Comparison of ENCODE assay signal across 8 mouse cellular contexts in the genomic region with DNA sequence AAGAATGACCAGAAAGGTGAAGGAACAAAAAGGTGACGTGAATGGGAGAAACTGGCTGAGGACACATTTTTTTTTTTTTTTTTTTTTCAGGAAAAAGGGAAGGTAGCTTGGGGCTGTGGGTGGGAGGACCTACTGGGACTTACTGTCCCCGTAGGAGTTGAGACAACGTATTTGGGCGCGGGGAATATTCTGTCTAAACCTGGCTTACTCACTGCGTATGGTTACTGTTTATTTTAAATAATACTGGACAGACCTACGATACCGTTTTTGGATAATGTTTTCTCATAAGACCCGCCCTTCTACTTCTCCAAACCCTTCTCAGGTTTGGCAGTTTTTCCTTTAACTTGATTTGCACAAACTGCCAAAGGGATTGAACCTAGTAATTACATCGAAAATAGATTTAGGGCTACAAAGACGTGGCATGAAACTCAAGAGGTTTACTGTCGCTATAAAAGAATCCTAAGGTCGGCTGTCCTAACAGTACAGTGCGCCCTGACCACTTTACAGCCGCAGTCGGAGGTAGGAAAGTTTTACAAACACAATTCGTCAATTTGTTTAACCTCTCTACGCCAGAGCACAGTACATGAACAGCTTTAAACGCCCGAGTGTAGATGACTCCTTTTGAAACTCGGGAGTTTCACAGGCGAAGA. TPM values are rescaled to one million over a fixed set of nuclear protein-coding genes. Genes with fewer than 3 reads are reported as not detected.
DNase-seq lines count a peak whose midpoint lies in the region; ATAC-seq and TF ChIP-seq lines count a peak whose summit lies in the region.

No protein-coding gene starts in this region.

- no peaks in the 10 kb centered on the region for H3K27me3 ChIP-seq in G1E (ENCODE audit: insufficient read depth, low read length)
- H3K27me3 ChIP-seq in heart, postnatal 0 days (ENCODE audit: control insufficient read depth, insufficient read depth, low read length): no peaks in the 10 kb centered on the region

- peaks cover 52% of the 10 kb centered on the region for H3K4me1 ChIP-seq in G1E (ENCODE audit: insufficient read depth, low read depth, low read length)
- peaks cover 18% of the 10 kb centered on the region; the same call in 1 of the 2 replicates for H3K4me1 ChIP-seq in heart, postnatal 0 days (ENCODE audit: control insufficient read depth, insufficient read depth)

- peak overlapping the region; percentile 94 for H3K27ac ChIP-seq in heart, postnatal 0 days (ENCODE audit: low read depth)
- peak overlapping the region; percentile 36; the same call in 1 of the 2 replicates for H3K27ac ChIP-seq in macrophage

- H3K4me2 ChIP-seq in heart, postnatal 0 days (ENCODE audit: low read depth, low read length): peak overlapping the region; percentile 76

- intact Hi-C loops in heart, postnatal 10 days (cut with DNase I): loop anchor here (2.0 kb wide), 1 partner anchor 116 kb away; the partner anchor contains the start of gene Mtmr12

- WGBS in heart, postnatal 0 days: 2% methylated on average over 22 of the region's 22 CpGs
- 3% methylated on average over 22 of the region's 22 CpGs for WGBS in macrophage (ENCODE audit: missing documents)

- H3K79me2 ChIP-seq in macrophage (ENCODE audit: inconsistent target): peaks cover 38% of the 10 kb centered on the region

- H3K4me3 ChIP-seq in G1E (ENCODE audit: low read depth, low read length): peak overlapping the region; percentile 99
- peak overlapping the region; percentile 90 for H3K4me3 ChIP-seq in heart, postnatal 0 days (ENCODE audit: low read depth, low read length)
- peak overlapping the region; percentile 69 for H3K4me3 ChIP-seq in macrophage (ENCODE audit: inconsistent target)

- no peak for ATAC-seq in G1E (ENCODE audit: extremely low read depth, insufficient number of reproducible peaks, low FRiP score, poor library complexity, severe bottlenecking)
- ATAC-seq in heart, postnatal 0 days (ENCODE audit: insufficient read depth, low read depth): peak; percentile 33

- no peak for TF ChIP-seq CTCF in G1E (IDR thresholded peaks at IDR 0.05; ENCODE audit: low read depth, low read length)
- TF ChIP-seq CTCF in heart, postnatal 0 days (IDR thresholded peaks at IDR 0.05; ENCODE audit: low read depth): no peak

- peak; percentile 72 for DNase-seq in heart, adult 11 months
- DNase-seq in heart, postnatal 10 days: no peak
- DNase-seq in G1E (ENCODE audit: low spot score): no peak
- DNase-seq in heart, postnatal 0 days (ENCODE audit: low spot score): peak; percentile 20
- no peak for DNase-seq in ovary, postnatal 10 days (ENCODE audit: low spot score)
- DNase-seq in B cell, adult 2 months: no peak
- DNase-seq in lung, postnatal 4 days: no peak

- H3K9me3 ChIP-seq in G1E (replicated peaks): no peaks in the 10 kb centered on the region
- no peaks in the 10 kb centered on the region for H3K9me3 ChIP-seq in heart, postnatal 0 days (replicated peaks; ENCODE audit: control insufficient read depth, low read length)

- TF ChIP-seq EP300 in heart, postnatal 0 days (IDR thresholded peaks at IDR 0.05; ENCODE audit: low read depth): no peak

- H3K9ac ChIP-seq in heart, postnatal 0 days (replicated peaks; ENCODE audit: low read depth, low read length): peak overlapping the region; percentile 97

- H3K36me3 ChIP-seq in G1E (replicated peaks) (peaks cover 11% of the 10 kb centered on the region), macrophage (ENCODE audit: inconsistent target) (no peaks in the 10 kb centered on the region)
- H3K36me3 ChIP-seq in heart, postnatal 0 days (replicated peaks; ENCODE audit: control insufficient read depth, insufficient read depth, low read length): no peaks in the 10 kb centered on the region

RNA-seq across cellular contexts. Expression of gene Golph3, which starts 0.7 kb away (rescaled TPM):
- 10 to 100 TPM; 87.3 to 98.4 TPM for total RNA-seq in heart, postnatal 10 days (2021)
- total RNA-seq in G1E (2014; fragmentation: Nextera tagmentation): 411 and 482 TPM in 2 replicates
- total RNA-seq in G1E (2017): 299 and 319 TPM in 2 replicates
- polyA plus RNA-seq in G1E (2012): 739 and 1,035 TPM in 2 replicates
- 135 and 215 TPM in 2 replicates for total RNA-seq in heart, postnatal 0 days (2014; rRNA removed; ENCODE audit: low replicate concordance)
- 51.1 and 55.3 TPM in 2 replicates for polyA plus RNA-seq in heart, postnatal 0 days (2015; fragmentation: Nextera tagmentation; extraction: Ambion mirVana)
- total RNA-seq in macrophage (2018; cell fraction: chromatin; rRNA removed): 100 to 1,000 TPM in 8 of 26 experiments, 10 to 100 TPM in 18; 45.1 to 274 (median 82.7) TPM
- 100 to 1,000 TPM; 103 to 192 (median 119) TPM for total RNA-seq in macrophage (2018; cell fraction: cytosol; rRNA removed)
- 100 to 1,000 TPM in 16 of 26 experiments, 10 to 100 TPM in 10; 77.4 to 227 (median 114) TPM for total RNA-seq in macrophage (2018; cell fraction: nucleus; rRNA removed)
- polyA plus RNA-seq in macrophage (2018): 90.8 to 97.5 TPM (median 92.4 TPM) in 3 replicates

RNA-seq across cellular contexts. Expression of gene 1810049J17Rik, which starts 1.1 kb away (rescaled TPM):
- total RNA-seq in heart, postnatal 10 days (2021): under 1 TPM in 1 of 2 experiments, not detected in 1; 0.65 TPM
- total RNA-seq in G1E (2014; fragmentation: Nextera tagmentation) (not detected in 2 replicates), G1E (2017) (0.38 TPM in 1 of 2 replicates, not detected in the other)
- polyA plus RNA-seq in G1E (2012) (0.36 and 0.52 TPM in 2 replicates), macrophage (2018) (1.7 to 3.2 TPM (median 2.3 TPM) in 3 replicates)
- total RNA-seq in heart, postnatal 0 days (2014; rRNA removed; ENCODE audit: low replicate concordance): not detected in 2 replicates
- 0.44 and 1.1 TPM in 2 replicates for polyA plus RNA-seq in heart, postnatal 0 days (2015; fragmentation: Nextera tagmentation; extraction: Ambion mirVana)
- 10 to 100 TPM in 1 of 26 experiments, 1 to 10 TPM in 12, not detected in 13; 1.7 to 18.1 (median 3.8) TPM for total RNA-seq in macrophage (2018; cell fraction: chromatin; rRNA removed)
- total RNA-seq in macrophage (2018; cell fraction: cytosol; rRNA removed): 10 to 100 TPM in 1 of 26 experiments, 1 to 10 TPM in 24, under 1 TPM in 1; 0.99 to 10.9 (median 3.3) TPM
- 10 to 100 TPM in 1 of 26 experiments, 1 to 10 TPM in 15, not detected in 10; 2.0 to 11.9 (median 6.3) TPM for total RNA-seq in macrophage (2018; cell fraction: nucleus; rRNA removed)

Comparison
In these comparisons a context has a peak if more than half of its experiments do, and no peak if none do; other contexts are left out.
1. DNase-seq: peak in heart, adult 11 months (single experiment) and heart, postnatal 0 days (single experiment); none in heart, postnatal 10 days (0 of 2), G1E (single experiment), ovary, postnatal 10 days (single experiment), B cell, adult 2 months (0 of 2) and lung, postnatal 4 days (0 of 2).
2. Peak in every context shown above with its lines, with median percentiles within 50 percentile points of each other: H3K4me3 ChIP-seq.